Mouse (Mus musculus): ENCODE results near the gene P4hb. TPM values are rescaled to one million over a fixed set of nuclear protein-coding genes. Genes with fewer than 3 reads are reported as not detected.

Gene P4hb
- polyA plus RNA-seq, 2 experiments: 214 to 497 TPM

GRCm38 (mm10) chr11:120572417-120572751 is 669 bp downstream of the P4hb start:
- Histone ChIP-seq H3K36me3 (replicated peaks; ENCODE audit: control insufficient read depth, insufficient read depth, low read depth) (peaks cover 28% of the 10 kb centered on the region), H3K27ac (peak overlapping the region; percentile 41), H3K4me3 (ENCODE audit: insufficient read depth in 1 of 2, low read depth in 2 of 2, low read length in 2 of 2) (peak overlapping the region; percentile 83 to 85), H3K27me3 (ENCODE audit: control insufficient read depth, insufficient read depth, low read length) (no peaks in the 10 kb centered on the region), H3K9me3 (ENCODE audit: control insufficient read depth, low read length) (no peaks in the 10 kb centered on the region), H3K4me2 (ENCODE audit: low read depth) (peak overlapping the region; percentile 98), H3K4me1 (replicated peaks; ENCODE audit: control insufficient read depth in 2 of 2, insufficient read depth in 2 of 2, low read length in 1 of 2) (peaks cover 17 to 24% of the 10 kb centered on the region in 2 experiments), H3K9ac (replicated peaks) (peak overlapping the region; percentile 93)
- TF ChIP-seq EP300 (IDR thresholded peaks at IDR 0.05; ENCODE audit: low read depth) (no peak), CTCF (IDR thresholded peaks at IDR 0.05; ENCODE audit: low read depth) (no peak)
- WGBS (ENCODE audit: insufficient replicate concordance): under 1% methylated on average over 24 of the region's 24 CpGs
- ATAC-seq (ENCODE audit: insufficient read depth) (peak; percentile 9), DNase-seq (ENCODE audit: low read depth in 3 of 3, low spot score in 3 of 3) (no peak)

DNA sequence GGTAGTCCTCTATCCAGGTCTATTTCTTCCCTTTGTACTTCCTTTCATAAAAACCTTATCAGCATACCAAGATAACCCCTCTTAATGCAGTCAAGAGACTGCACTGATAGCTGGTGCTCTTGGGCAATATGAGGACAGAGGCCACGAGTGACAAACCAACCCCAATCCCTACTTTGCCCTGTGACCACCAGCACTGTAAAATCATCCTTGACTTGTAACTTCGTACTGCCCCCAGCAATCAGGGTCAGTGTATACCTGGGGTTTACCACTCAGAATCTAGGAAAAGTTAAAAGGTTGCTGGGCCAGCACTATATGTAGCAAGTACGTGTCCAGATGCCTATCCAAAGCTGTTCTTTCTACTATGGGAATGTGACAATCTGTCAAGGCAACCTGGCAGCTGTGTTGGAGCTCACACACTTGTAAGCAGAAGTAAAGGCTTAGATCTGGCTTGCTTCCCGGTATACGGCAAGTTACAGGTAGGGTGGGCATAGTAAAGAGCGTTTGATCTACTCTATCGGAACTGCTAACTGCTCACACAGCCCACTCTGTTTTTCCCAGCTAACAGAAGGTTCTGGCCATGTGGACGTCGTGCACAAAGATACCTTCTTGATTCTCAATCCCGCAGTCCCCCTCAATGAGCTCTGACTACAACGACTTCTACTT is 1.2 kb downstream of the P4hb start:
- TF ChIP-seq CTCF (IDR thresholded peaks at IDR 0.05; ENCODE audit: low read depth) (no peak), EP300 (IDR thresholded peaks at IDR 0.05; ENCODE audit: low read depth) (no peak)
- peaks cover 17 to 24% of the 10 kb centered on the region in 2 experiments for H3K4me1 ChIP-seq (replicated peaks; ENCODE audit: control insufficient read depth in 2 of 2, insufficient read depth in 2 of 2, low read length in 1 of 2)
- H3K36me3 ChIP-seq (replicated peaks; ENCODE audit: control insufficient read depth, insufficient read depth, low read depth): peaks cover 33% of the 10 kb centered on the region
- peak overlapping the region; percentile 93 for H3K9ac ChIP-seq (replicated peaks)
- H3K4me2 ChIP-seq (ENCODE audit: low read depth): peak overlapping the region; percentile 98
- peak overlapping the region; percentile 83 to 85 for H3K4me3 ChIP-seq (ENCODE audit: insufficient read depth in 1 of 2, low read depth in 2 of 2, low read length in 2 of 2)
- peak overlapping the region; percentile 41 for H3K27ac ChIP-seq
- no peak for DNase-seq (ENCODE audit: low read depth in 3 of 3, low spot score in 3 of 3)
- no peaks in the 10 kb centered on the region for H3K9me3 ChIP-seq (ENCODE audit: control insufficient read depth, low read length)
- 3% methylated on average over 11 of the region's 11 CpGs for WGBS (ENCODE audit: insufficient replicate concordance)
- ATAC-seq (ENCODE audit: insufficient read depth): no peak
- H3K27me3 ChIP-seq (ENCODE audit: control insufficient read depth, insufficient read depth, low read length): no peaks in the 10 kb centered on the region

- Histone ChIP-seq H3K36me3 (replicated peaks; ENCODE audit: control insufficient read depth, insufficient read depth, low read depth) (peaks cover 40% of the 10 kb centered on the region), H3K27me3 (ENCODE audit: control insufficient read depth, insufficient read depth, low read length) (no peaks in the 10 kb centered on the region), H3K9ac (replicated peaks) (peak overlapping the region; percentile 27; the same call in 1 of the 2 replicates), H3K27ac (peak overlapping the region; percentile 12; the same call in 1 of the 2 replicates), H3K4me2 (ENCODE audit: low read depth) (peak overlapping the region; percentile 98), H3K4me1 (replicated peaks; ENCODE audit: control insufficient read depth in 2 of 2, insufficient read depth in 2 of 2, low read length in 1 of 2) (peaks cover 17 to 21% of the 10 kb centered on the region in 2 experiments), H3K9me3 (ENCODE audit: control insufficient read depth, low read length) (no peaks in the 10 kb centered on the region), H3K4me3 (ENCODE audit: insufficient read depth in 1 of 2, low read depth in 2 of 2, low read length in 2 of 2) (peak overlapping the region; percentile 83 to 85)
- TF ChIP-seq EP300 (IDR thresholded peaks at IDR 0.05; ENCODE audit: low read depth) (no peak), CTCF (IDR thresholded peaks at IDR 0.05; ENCODE audit: low read depth) (no peak)
- WGBS (ENCODE audit: insufficient replicate concordance): 17% methylated on average over 3 of the region's 3 CpGs
- no peak for ATAC-seq (ENCODE audit: insufficient read depth)
- DNase-seq (ENCODE audit: low read depth in 3 of 3, low spot score in 3 of 3): no peak
Measured at GRCm38 (mm10) chr11:120571122-120571521, 1.9 kb downstream of the P4hb start.

- TF ChIP-seq EP300 (IDR thresholded peaks at IDR 0.05; ENCODE audit: low read depth) (no peak), CTCF (IDR thresholded peaks at IDR 0.05; ENCODE audit: low read depth) (no peak)
- H3K36me3 ChIP-seq (replicated peaks; ENCODE audit: control insufficient read depth, insufficient read depth, low read depth): peaks cover 65% of the 10 kb centered on the region
Measured at GRCm38 (mm10) chr11:120568324-120568723, 4.7 kb downstream of the P4hb start.

DNA sequence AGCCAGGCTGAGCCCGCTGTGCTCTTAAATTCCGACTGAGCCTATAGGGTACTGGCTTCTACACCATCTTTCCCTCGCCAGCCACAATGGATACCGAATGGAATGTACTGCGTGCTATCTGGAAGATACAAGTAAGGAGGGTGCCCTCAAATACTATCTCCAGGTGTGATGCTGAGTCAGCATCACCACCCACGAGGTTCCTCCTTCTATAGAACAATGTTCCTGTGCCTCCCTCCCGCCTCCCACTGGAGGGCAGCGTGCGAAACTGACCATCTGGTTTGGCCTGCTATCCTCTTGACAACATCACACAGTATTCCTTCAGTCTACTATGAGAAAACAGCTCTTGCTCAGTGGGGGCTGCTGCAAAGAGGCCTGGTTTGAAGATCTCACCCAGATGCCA is 7.9 kb downstream of the P4hb start:
- Histone ChIP-seq H3K4me1 (replicated peaks; ENCODE audit: control insufficient read depth in 2 of 2, insufficient read depth in 2 of 2, low read length in 1 of 2) (no peaks in the 10 kb centered on the region), H3K4me2 (ENCODE audit: low read depth) (no peak overlapping the region), H3K27ac (no peak overlapping the region), H3K4me3 (ENCODE audit: insufficient read depth in 1 of 2, low read depth in 2 of 2, low read length in 2 of 2) (no peak overlapping the region), H3K36me3 (replicated peaks; ENCODE audit: control insufficient read depth, insufficient read depth, low read depth) (peaks cover 86% of the 10 kb centered on the region), H3K27me3 (ENCODE audit: control insufficient read depth, insufficient read depth, low read length) (no peaks in the 10 kb centered on the region), H3K9me3 (ENCODE audit: control insufficient read depth, low read length) (no peaks in the 10 kb centered on the region), H3K9ac (replicated peaks) (no peak overlapping the region)
- no peak for ATAC-seq (ENCODE audit: insufficient read depth)
- no peak for TF ChIP-seq CTCF (IDR thresholded peaks at IDR 0.05; ENCODE audit: low read depth)
- TF ChIP-seq EP300 (IDR thresholded peaks at IDR 0.05; ENCODE audit: low read depth): no peak
- 78% methylated on average over 9 of the region's 9 CpGs for WGBS (ENCODE audit: insufficient replicate concordance)
- DNase-seq (ENCODE audit: low read depth in 3 of 3, low spot score in 3 of 3): no peak

More at GRCm38 (mm10) chr11:120568324-120568723, 4.7 kb downstream of the P4hb start:
- Histone ChIP-seq H3K4me3 (ENCODE audit: insufficient read depth in 1 of 2, low read depth in 2 of 2, low read length in 2 of 2) (no peak overlapping the region), H3K27me3 (ENCODE audit: control insufficient read depth, insufficient read depth, low read length) (no peaks in the 10 kb centered on the region), H3K4me2 (ENCODE audit: low read depth) (no peak overlapping the region), H3K9ac (replicated peaks) (no peak overlapping the region), H3K27ac (no peak overlapping the region), H3K9me3 (ENCODE audit: control insufficient read depth, low read length) (no peaks in the 10 kb centered on the region), H3K4me1 (replicated peaks; ENCODE audit: control insufficient read depth in 2 of 2, insufficient read depth in 2 of 2, low read length in 1 of 2) (peaks cover 8 to 14% of the 10 kb centered on the region in 2 experiments)
- ATAC-seq (ENCODE audit: insufficient read depth) (no peak), DNase-seq (ENCODE audit: low read depth in 3 of 3, low spot score in 3 of 3) (no peak)
- 83% methylated on average over 6 of the region's 6 CpGs for WGBS (ENCODE audit: insufficient replicate concordance)

Measured in liver, embryonic 14.5 days (tissue).